Comparison of ENCODE assay signal across 8 mouse cellular contexts in the genomic region with DNA sequence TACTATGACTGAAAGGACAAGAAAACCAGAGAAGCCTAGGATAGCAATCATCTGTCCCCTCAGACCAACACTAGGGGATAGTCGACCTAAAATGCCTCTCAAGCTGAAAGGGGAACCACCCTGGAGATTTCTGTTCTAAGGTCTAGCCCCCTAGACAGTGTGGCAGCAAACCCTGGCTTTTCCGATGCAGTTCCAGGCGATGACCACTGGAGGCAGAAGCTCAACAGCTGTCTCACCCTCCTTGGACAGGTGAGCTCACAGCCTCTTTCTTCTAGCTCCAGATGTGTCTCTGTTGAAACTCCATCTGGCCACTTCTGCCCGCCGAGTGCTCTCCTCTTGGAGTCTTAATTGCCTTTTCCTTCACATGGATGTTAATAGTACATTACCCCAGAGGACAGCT.
DNase-seq lines count a peak whose midpoint lies in the region; ATAC-seq and TF ChIP-seq lines count a peak whose summit lies in the region.

No protein-coding gene starts in this region.

- no peak overlapping the region for H3K9ac ChIP-seq in stomach, postnatal 0 days (ENCODE audit: low read length)

- peaks cover 56% of the 10 kb centered on the region for H3K9me3 ChIP-seq in G1E (replicated peaks)
- no peaks in the 10 kb centered on the region for H3K9me3 ChIP-seq in stomach, postnatal 0 days (ENCODE audit: control insufficient read depth, low read length)

- TF ChIP-seq EP300 in stomach, postnatal 0 days (optimal IDR thresholded peaks at IDR 0.05): no peak

- H3K4me1 ChIP-seq in G1E (ENCODE audit: insufficient read depth, low read depth, low read length): no peaks in the 10 kb centered on the region
- H3K4me1 ChIP-seq in stomach, postnatal 0 days (replicated peaks; ENCODE audit: control insufficient read depth, insufficient read depth): no peaks in the 10 kb centered on the region

- WGBS in stomach, postnatal 0 days: 37% methylated on average over 5 of the region's 5 CpGs

- no peak overlapping the region for H3K4me3 ChIP-seq in G1E (ENCODE audit: low read depth, low read length)
- no peak overlapping the region for H3K4me3 ChIP-seq in stomach, postnatal 0 days (ENCODE audit: low read depth, low read length)

- no peak; the same call in 1 of the 2 replicates for ATAC-seq in G1E (ENCODE audit: extremely low read depth, insufficient number of reproducible peaks, low FRiP score, poor library complexity, severe bottlenecking)
- peak; percentile 68 to 86 for ATAC-seq in hematopoietic stem cell, adult 5-6 weeks (replicated peaks in 1 of 2; ENCODE audit: insufficient read depth in 1 of 2, low FRiP score in 2 of 2, low TSS enrichment in 1 of 2, low read depth in 1 of 2, poor library complexity in 2 of 2, severe bottlenecking in 2 of 2)
- no peak for ATAC-seq in stomach, postnatal 0 days (ENCODE audit: low FRiP score, low TSS enrichment)

- H3K36me3 ChIP-seq in G1E (replicated peaks): no peaks in the 10 kb centered on the region
- no peaks in the 10 kb centered on the region for H3K36me3 ChIP-seq in stomach, postnatal 0 days (ENCODE audit: control insufficient read depth, insufficient read depth, low read length)

- no peaks in the 10 kb centered on the region for H3K27me3 ChIP-seq in G1E (ENCODE audit: insufficient read depth, low read length)
- H3K27me3 ChIP-seq in stomach, postnatal 0 days (ENCODE audit: control insufficient read depth, insufficient read depth, low read length): no peaks in the 10 kb centered on the region

- no peak overlapping the region for H3K27ac ChIP-seq in stomach, postnatal 0 days (replicated peaks)

- TF ChIP-seq CTCF in G1E (IDR thresholded peaks at IDR 0.05; ENCODE audit: low read depth, low read length): 0 out of 2 replicates have a peak, but pooled peaks have one; percentile 7
- TF ChIP-seq CTCF in stomach, postnatal 0 days (IDR thresholded peaks at IDR 0.05; ENCODE audit: low read depth): peak; percentile 78

- no peak overlapping the region for H3K4me2 ChIP-seq in stomach, postnatal 0 days (replicated peaks; ENCODE audit: low read depth)

- peak; percentile 18 to 38 for DNase-seq in left cerebral cortex, adult 18-20 months (ENCODE audit: low spot score in 2 of 2)
- no peak for DNase-seq in left cerebral cortex, adult 11 months (ENCODE audit: low spot score)
- DNase-seq in G1E (ENCODE audit: low spot score): no peak
- peak; percentile 4 for DNase-seq in c-Kit-positive CD71-positive TER-119-negative erythroid progenitor cells, embryonic 14.5 days (ENCODE audit: low read depth)
- DNase-seq in lung, postnatal 14 days: peak; percentile 60
- peak; percentile 39 for DNase-seq in stomach, postnatal 0 days (ENCODE audit: low spot score)
- DNase-seq in right cerebral cortex, adult 18-20 months: no peak

Comparison
In these comparisons a context has a peak if more than half of its experiments do, and no peak if none do; other contexts are left out.
1. DNase-seq: peak in left cerebral cortex, adult 18-20 months (2 of 2), c-Kit-positive CD71-positive TER-119-negative erythroid progenitor cells, embryonic 14.5 days (single experiment), lung, postnatal 14 days (single experiment) and stomach, postnatal 0 days (single experiment); none in left cerebral cortex, adult 11 months (single experiment), G1E (single experiment) and right cerebral cortex, adult 18-20 months (single experiment).
2. ATAC-seq: peak in hematopoietic stem cell, adult 5-6 weeks (2 of 2); none in G1E (single experiment) and stomach, postnatal 0 days (single experiment).